Mouse (Mus musculus): Measurements from ENCODE around the gene Poldip2. TPM values are rescaled to one million over a fixed set of nuclear protein-coding genes. Genes with fewer than 3 reads are reported as not detected.

Gene Poldip2
- polyA plus RNA-seq (2012; rRNA removed): 41.3 and 43.6 TPM in 2 replicates

GRCm38 (mm10) chr11:78512025-78512957, at the start of gene Poldip2, which contains the start of gene Tmem199:
Gene Poldip2, plus strand, starts transcription at chr11:78512193.
Gene Tmem199, minus strand, starts transcription at chr11:78512172.
- H3K4me3 ChIP-seq (ENCODE audit: control insufficient read depth, insufficient read depth, low read length): peak within 1 kb of the TSS; percentile 93
- TF ChIP-seq POLR2A (IDR thresholded peaks at IDR 0.05; ENCODE audit: control insufficient read depth, extremely low read depth, insufficient read depth, low read length, poor library complexity): peak; percentile 89
- no peak for TF ChIP-seq CTCF (IDR thresholded peaks at IDR 0.05; ENCODE audit: borderline replicate concordance, control insufficient read depth, extremely low read depth, insufficient read depth, low read length, poor library complexity)
- H3K4me1 ChIP-seq (replicated peaks; ENCODE audit: control insufficient read depth, insufficient read depth, low read length): peaks cover 4% of the 10 kb centered on the region
- no peaks in the 10 kb centered on the region for H3K27me3 ChIP-seq (ENCODE audit: control insufficient read depth, insufficient read depth, low read length)
- peaks cover 12% of the 10 kb centered on the region for H3K36me3 ChIP-seq (ENCODE audit: control insufficient read depth, insufficient read depth, low read length)
- under 1% methylated on average over 67 of the region's 67 CpGs for WGBS
- H3K27ac ChIP-seq (ENCODE audit: control insufficient read depth, insufficient read depth, low read length): no peak within 1 kb of the TSS
- peak; percentile 88 for DNase-seq

GRCm38 (mm10) chr11:78462669-78463068, 49.3 kb upstream of the Poldip2 start:
- DNase-seq: no peak
- WGBS: 91% methylated on average over 5 of the region's 5 CpGs
- H3K4me3 ChIP-seq (ENCODE audit: control insufficient read depth, insufficient read depth, low read length): no peak overlapping the region
- H3K36me3 ChIP-seq (ENCODE audit: control insufficient read depth, insufficient read depth, low read length): no peaks in the 10 kb centered on the region
- H3K27me3 ChIP-seq (ENCODE audit: control insufficient read depth, insufficient read depth, low read length): no peaks in the 10 kb centered on the region
- H3K4me1 ChIP-seq (replicated peaks; ENCODE audit: control insufficient read depth, insufficient read depth, low read length): peaks cover 12% of the 10 kb centered on the region; the same call in 1 of the 2 replicates
- TF ChIP-seq CTCF (IDR thresholded peaks at IDR 0.05; ENCODE audit: borderline replicate concordance, control insufficient read depth, extremely low read depth, insufficient read depth, low read length, poor library complexity) (no peak), POLR2A (IDR thresholded peaks at IDR 0.05; ENCODE audit: control insufficient read depth, extremely low read depth, insufficient read depth, low read length, poor library complexity) (no peak)
- H3K27ac ChIP-seq (ENCODE audit: control insufficient read depth, insufficient read depth, low read length): no peak overlapping the region

- H3K27ac ChIP-seq (ENCODE audit: control insufficient read depth, insufficient read depth, low read length): no peak overlapping the region
- H3K36me3 ChIP-seq (ENCODE audit: control insufficient read depth, insufficient read depth, low read length): no peaks in the 10 kb centered on the region
- DNase-seq: no peak
- H3K4me1 ChIP-seq (replicated peaks; ENCODE audit: control insufficient read depth, insufficient read depth, low read length): peaks cover 12% of the 10 kb centered on the region; the same call in 1 of the 2 replicates
- H3K4me3 ChIP-seq (ENCODE audit: control insufficient read depth, insufficient read depth, low read length): no peak overlapping the region
- no peaks in the 10 kb centered on the region for H3K27me3 ChIP-seq (ENCODE audit: control insufficient read depth, insufficient read depth, low read length)
- TF ChIP-seq CTCF (IDR thresholded peaks at IDR 0.05; ENCODE audit: borderline replicate concordance, control insufficient read depth, extremely low read depth, insufficient read depth, low read length, poor library complexity) (no peak), POLR2A (IDR thresholded peaks at IDR 0.05; ENCODE audit: control insufficient read depth, extremely low read depth, insufficient read depth, low read length, poor library complexity) (no peak)
- WGBS: 85% methylated on average over 13 of the region's 13 CpGs
Observed at GRCm38 (mm10) chr11:78463286-78464036, 48.5 kb upstream of the Poldip2 start.

GRCm38 (mm10) chr11:78465116-78465515, 46.9 kb upstream of the Poldip2 start:
- TF ChIP-seq CTCF (IDR thresholded peaks at IDR 0.05; ENCODE audit: borderline replicate concordance, control insufficient read depth, extremely low read depth, insufficient read depth, low read length, poor library complexity) (no peak), POLR2A (IDR thresholded peaks at IDR 0.05; ENCODE audit: control insufficient read depth, extremely low read depth, insufficient read depth, low read length, poor library complexity) (no peak; the same call in 1 of the 2 replicates)
- Histone ChIP-seq H3K4me1 (replicated peaks; ENCODE audit: control insufficient read depth, insufficient read depth, low read length) (peaks cover 12% of the 10 kb centered on the region; the same call in 1 of the 2 replicates), H3K36me3 (ENCODE audit: control insufficient read depth, insufficient read depth, low read length) (no peaks in the 10 kb centered on the region), H3K27me3 (ENCODE audit: control insufficient read depth, insufficient read depth, low read length) (no peaks in the 10 kb centered on the region), H3K4me3 (ENCODE audit: control insufficient read depth, insufficient read depth, low read length) (peak overlapping the region; percentile 70; the same call in 1 of the 2 replicates), H3K27ac (ENCODE audit: control insufficient read depth, insufficient read depth, low read length) (no peak overlapping the region)
- 65% methylated on average over 9 of the region's 9 CpGs for WGBS
- DNase-seq: no peak

- no peak within 1 kb of the TSS for H3K27ac ChIP-seq (ENCODE audit: control insufficient read depth, insufficient read depth, low read length)
- peak within 1 kb of the TSS; percentile 70 for H3K4me3 ChIP-seq (ENCODE audit: control insufficient read depth, insufficient read depth, low read length)
- no peaks in the 10 kb centered on the region for H3K27me3 ChIP-seq (ENCODE audit: control insufficient read depth, insufficient read depth, low read length)
- H3K4me1 ChIP-seq (replicated peaks; ENCODE audit: control insufficient read depth, insufficient read depth, low read length): peaks cover 12% of the 10 kb centered on the region; the same call in 1 of the 2 replicates
- no peak; the same call in 1 of the 2 replicates for TF ChIP-seq POLR2A (IDR thresholded peaks at IDR 0.05; ENCODE audit: control insufficient read depth, extremely low read depth, insufficient read depth, low read length, poor library complexity)
- TF ChIP-seq CTCF (IDR thresholded peaks at IDR 0.05; ENCODE audit: borderline replicate concordance, control insufficient read depth, extremely low read depth, insufficient read depth, low read length, poor library complexity): 0 out of 2 replicates have a peak, but pooled peaks have one; percentile 23
- DNase-seq: peak; percentile 73
- no peaks in the 10 kb centered on the region for H3K36me3 ChIP-seq (ENCODE audit: control insufficient read depth, insufficient read depth, low read length)
- WGBS: under 1% methylated on average over 41 of the region's 41 CpGs
Observed at GRCm38 (mm10) chr11:78465568-78466180, 46.3 kb upstream of the Poldip2 start, which contains the start of gene Slc46a1. Gene Slc46a1, plus strand, starts transcription at chr11:78465697.

Measured in thymus, adult 2 months (tissue).